Mouse (Mus musculus) thymus, adult 2 months (tissue): Measurements from ENCODE around the gene Scgb1b27.
"Not testable (repeated sequence)": the region's sequence is repeated elsewhere in the genome, so short reads cannot be mapped to it uniquely, and the experiment has no call there.

Experiments used
- CTCF ChIP-seq: fragments of 200-500 bp; IDR thresholded peaks from 2 replicates; pipeline ENCODE4 v1.5.1; 2012; ENCODE audit warnings: mild to moderate bottlenecking, control low read depth, low read length, moderate library complexity, borderline replicate concordance; ENCODE audit not compliant: control insufficient read depth, poor library complexity, insufficient read depth; ENCODE audit errors: extremely low read depth
- POLR2A ChIP-seq: fragments of 200-500 bp; IDR thresholded peaks from 2 replicates; pipeline ENCODE4 v1.6.1; 2012; ENCODE audit warnings: mild to moderate bottlenecking, low read length, control low read depth, moderate library complexity; ENCODE audit not compliant: control insufficient read depth, poor library complexity, insufficient read depth; ENCODE audit errors: extremely low read depth

- TF ChIP-seq CTCF, POLR2A: not testable (repeated sequence)
These were observed 46.8 kb downstream of the Scgb1b27 start for GRCm38 (mm10) chr7:34068132-34068531.
